Mouse (Mus musculus): ENCODE results near the gene Zfp846. TPM values are rescaled to one million over a fixed set of nuclear protein-coding genes. Genes with fewer than 3 reads are reported as not detected.

The Zfp846 gene
- polyA plus RNA-seq, 1 experiment = 1.6 TPM

DNA sequence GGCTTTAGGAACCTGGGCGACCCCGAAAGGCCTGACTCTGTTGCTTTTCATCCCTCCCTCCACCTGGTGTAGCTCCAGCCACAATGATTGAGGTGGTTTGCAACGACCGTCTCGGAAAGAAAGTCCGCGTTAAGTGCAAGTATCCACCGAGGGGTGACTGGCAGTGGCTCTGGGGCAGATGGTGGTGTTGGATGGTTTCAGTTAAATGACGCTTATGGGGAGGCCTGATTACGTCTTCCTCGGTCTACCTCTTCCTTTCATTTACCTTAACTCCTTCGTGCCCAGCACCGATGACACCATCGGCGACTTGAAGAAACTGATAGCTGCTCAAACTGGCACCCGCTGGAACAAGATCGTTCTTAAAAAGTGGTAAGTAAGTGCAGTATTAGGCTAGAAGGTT lies 64.0 kb downstream of the Zfp846 start:
- Histone ChIP-seq H3K36me3 (replicated peaks; ENCODE audit: low read length) (peaks cover 48% of the 10 kb centered on the region), H3K27me3 (replicated peaks) (no peaks in the 10 kb centered on the region), H3K4me3 (replicated peaks) (peak overlapping the region; percentile 96), H3K4me1 (peaks cover 34% of the 10 kb centered on the region), H3K9me3 (no peaks in the 10 kb centered on the region)
- TF ChIP-seq GATA1 (IDR thresholded peaks at IDR 0.05; ENCODE audit: borderline replicate concordance, low read length) = no peak
- TF ChIP-seq FLI1 (IDR thresholded peaks at IDR 0.05; ENCODE audit: low read length) = no peak

DNA sequence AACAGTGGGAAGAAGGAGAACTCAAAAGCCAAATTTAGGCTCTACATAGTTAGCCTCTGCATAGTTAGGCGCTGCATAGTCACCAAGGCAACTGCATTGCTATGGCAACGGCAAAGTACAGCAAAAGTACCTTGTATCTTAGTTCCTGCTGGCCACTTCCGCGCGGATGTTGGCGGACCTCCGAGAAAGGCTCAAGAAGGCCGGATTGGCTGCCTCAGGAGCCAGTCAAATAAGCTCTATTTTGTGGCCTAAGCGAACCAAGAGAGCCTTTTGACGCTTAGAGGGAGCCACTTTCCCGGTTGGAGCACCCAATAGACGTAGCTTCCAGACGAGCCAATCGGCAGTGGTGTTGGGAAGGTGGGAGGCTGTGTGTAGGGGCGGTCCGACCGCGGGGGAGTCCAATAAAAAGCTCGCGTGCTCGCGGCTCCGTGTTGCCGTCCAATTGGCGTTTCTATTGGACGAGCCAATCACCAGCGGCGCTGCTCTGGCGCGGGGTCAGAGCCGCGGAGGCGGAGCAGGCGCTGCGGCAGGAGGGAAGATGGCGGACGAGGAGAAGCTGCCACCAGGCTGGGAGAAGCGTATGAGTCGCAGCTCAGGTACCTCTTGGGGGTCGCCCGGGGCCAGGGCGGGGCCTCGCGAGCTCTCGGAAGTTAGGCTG lies 70.6 kb downstream of the Zfp846 start, which contains the start of gene Pin1:
Gene Pin1, plus strand, starts transcription at position 494 of the 658 bp plus-strand sequence.
- Histone ChIP-seq H3K9me3 (no peaks in the 10 kb centered on the region), H3K4me1 (peaks cover 57% of the 10 kb centered on the region), H3K27me3 (replicated peaks) (no peaks in the 10 kb centered on the region), H3K36me3 (replicated peaks; ENCODE audit: low read length) (peaks cover 67% of the 10 kb centered on the region), H3K4me3 (replicated peaks) (peak within 1 kb of the TSS; percentile 99)
- TF ChIP-seq GATA1 (IDR thresholded peaks at IDR 0.05; ENCODE audit: borderline replicate concordance, low read length) = no peak
- TF ChIP-seq FLI1 (IDR thresholded peaks at IDR 0.05; ENCODE audit: low read length) = no peak

DNA sequence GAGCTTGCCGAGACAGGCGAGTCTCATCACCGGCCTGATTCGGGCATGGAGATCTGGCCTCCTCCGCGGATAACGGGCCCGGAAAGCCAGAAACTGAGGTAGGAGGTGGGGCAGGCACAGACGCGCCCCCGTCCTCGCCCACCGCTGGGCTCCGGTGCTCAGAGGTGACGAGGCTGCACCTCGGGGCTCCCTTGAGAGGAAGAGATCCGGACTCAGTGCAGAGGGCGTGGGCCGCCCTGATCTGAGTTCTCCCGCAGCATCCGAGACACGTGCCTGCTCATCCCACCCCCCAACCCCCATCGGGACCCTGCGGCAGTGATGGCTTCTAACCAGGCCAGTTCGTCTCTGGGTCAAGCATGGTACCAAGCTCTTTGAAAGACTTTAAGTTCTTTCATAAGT lies 71.2 kb downstream of the Zfp846 start:
- Histone ChIP-seq H3K36me3 (replicated peaks; ENCODE audit: low read length) (peaks cover 67% of the 10 kb centered on the region), H3K27me3 (replicated peaks) (no peaks in the 10 kb centered on the region), H3K4me3 (replicated peaks) (peak overlapping the region; percentile 99), H3K4me1 (peaks cover 58% of the 10 kb centered on the region), H3K9me3 (no peaks in the 10 kb centered on the region)
- TF ChIP-seq GATA1 (IDR thresholded peaks at IDR 0.05; ENCODE audit: borderline replicate concordance, low read length) = no peak

DNA sequence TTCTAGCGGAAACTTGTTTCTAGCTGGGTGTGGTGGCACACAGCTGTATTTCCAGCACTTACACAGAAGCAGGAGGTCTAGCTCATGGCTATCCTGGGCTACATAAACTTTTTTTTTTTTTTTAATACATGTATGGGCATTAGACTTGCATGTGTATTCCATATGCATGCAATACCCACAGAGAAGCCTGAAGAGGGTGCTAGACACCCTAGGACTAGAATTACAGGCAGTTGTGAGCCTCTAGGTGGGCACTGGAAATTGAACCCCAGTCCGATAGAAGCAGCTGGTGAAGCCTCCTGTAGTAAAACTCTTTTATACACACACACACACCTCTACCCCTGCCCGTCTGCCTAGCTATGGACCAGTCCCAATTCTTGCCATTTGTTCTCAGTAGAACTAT lies 72.8 kb downstream of the Zfp846 start:
- peaks cover 67% of the 10 kb centered on the region for H3K36me3 ChIP-seq (replicated peaks; ENCODE audit: low read length)
- H3K4me3 ChIP-seq (replicated peaks) = peak overlapping the region; percentile 28
- no peaks in the 10 kb centered on the region for H3K27me3 ChIP-seq (replicated peaks)
- no peaks in the 10 kb centered on the region for H3K9me3 ChIP-seq
- peaks cover 65% of the 10 kb centered on the region for H3K4me1 ChIP-seq
- no peak for TF ChIP-seq FLI1 (IDR thresholded peaks at IDR 0.05; ENCODE audit: low read length)
- TF ChIP-seq GATA1 (IDR thresholded peaks at IDR 0.05; ENCODE audit: borderline replicate concordance, low read length) = no peak

Other genes starting within 250 kb of the Zfp846 start
- not detected in 2 replicates for gene Olfr18, start 245.2 kb upstream of the Zfp846 start, polyA plus RNA-seq (2012; ENCODE audit: insufficient read depth, low replicate concordance)
- gene Zfp560, start 196.1 kb upstream of the Zfp846 start, polyA plus RNA-seq (2012; ENCODE audit: insufficient read depth, low replicate concordance) = 1.4 TPM in 1 of 2 replicates, not detected in the other
- 0.08 and 0.24 TPM in 2 replicates for gene Zfp26, start 121.1 kb upstream of the Zfp846 start, polyA plus RNA-seq (2012; ENCODE audit: insufficient read depth, low replicate concordance)
- 0.37 and 1.2 TPM in 2 replicates for gene Zfp426, start 88.5 kb upstream of the Zfp846 start, polyA plus RNA-seq (2012; ENCODE audit: insufficient read depth, low replicate concordance)
- gene Zfp266, start 59.9 kb upstream of the Zfp846 start, polyA plus RNA-seq (2012; ENCODE audit: insufficient read depth, low replicate concordance) = 0.26 and 0.56 TPM in 2 replicates
- gene Ubl5, start 61.6 kb downstream of the Zfp846 start, polyA plus RNA-seq (2012; ENCODE audit: insufficient read depth, low replicate concordance) = 15.3 TPM in 1 of 2 replicates, not detected in the other
- gene Fbxl12, start 63.5 kb downstream of the Zfp846 start, polyA plus RNA-seq (2012; ENCODE audit: insufficient read depth, low replicate concordance) = 20.8 and 31.8 TPM in 2 replicates
- 8.5 and 31.8 TPM in 2 replicates for gene Pin1, start 70.8 kb downstream of the Zfp846 start, polyA plus RNA-seq (2012; ENCODE audit: insufficient read depth, low replicate concordance)
- 0.16 TPM in 1 of 2 replicates, not detected in the other for gene Olfm2, start 165.1 kb downstream of the Zfp846 start, polyA plus RNA-seq (2012; ENCODE audit: insufficient read depth, low replicate concordance)
- gene Col5a3, start 233.8 kb downstream of the Zfp846 start, polyA plus RNA-seq (2012; ENCODE audit: insufficient read depth, low replicate concordance) = 0.02 TPM in 1 of 2 replicates, not detected in the other
- not detected in 2 replicates for gene Rdh8, start 237.2 kb downstream of the Zfp846 start, polyA plus RNA-seq (2012; ENCODE audit: insufficient read depth, low replicate concordance)